Mouse (Mus musculus): ENCODE data around the gene Gm14569. TPM values are rescaled to one million over a fixed set of nuclear protein-coding genes. Genes with fewer than 3 reads are reported as not detected.

The Gm14569 gene
- not detected in 2 replicates for polyA plus RNA-seq (2011; ENCODE audit: insufficient read depth, insufficient read length, low replicate concordance, missing spikeins)

- H3K4me1 ChIP-seq (ENCODE audit: control insufficient read depth, insufficient read depth, low read length): no peaks in the 10 kb centered on the region
- no peak within 1 kb of the TSS for H3K27ac ChIP-seq (ENCODE audit: control insufficient read depth, insufficient read depth, low read depth, low read length, poor library complexity)
- WGBS: 86% methylated on average over 4 of the region's 4 CpGs
- no peak within 1 kb of the TSS for H3K4me3 ChIP-seq (replicated peaks; ENCODE audit: control insufficient read depth, low read depth, low read length)
- TF ChIP-seq CTCF (IDR thresholded peaks at IDR 0.05; ENCODE audit: control insufficient read depth, insufficient read depth, low read length): no peak
- TF ChIP-seq POLR2A (IDR thresholded peaks at IDR 0.05; ENCODE audit: borderline replicate concordance, control insufficient read depth, low read depth, low read length): no peak
These were observed at the start of gene Gm14569 for GRCm38 (mm10) chrX:36491730-36492129. Gm14569 (minus strand) TSS chrX:36491830.

- H3K4me1 ChIP-seq (ENCODE audit: control insufficient read depth, insufficient read depth, low read length): no peaks in the 10 kb centered on the region
- no peak overlapping the region for H3K27ac ChIP-seq (ENCODE audit: control insufficient read depth, insufficient read depth, low read depth, low read length, poor library complexity)
- 6% methylated on average over 4 of the region's 4 CpGs for WGBS
- TF ChIP-seq CTCF (IDR thresholded peaks at IDR 0.05; ENCODE audit: control insufficient read depth, insufficient read depth, low read length): peak; percentile 26; the same call in 1 of the 2 replicates
- TF ChIP-seq POLR2A (IDR thresholded peaks at IDR 0.05; ENCODE audit: borderline replicate concordance, control insufficient read depth, low read depth, low read length): no peak
- H3K4me3 ChIP-seq (replicated peaks; ENCODE audit: control insufficient read depth, low read depth, low read length): no peak overlapping the region
These were observed 42.9 kb upstream of the Gm14569 start for GRCm38 (mm10) chrX:36534514-36534913.

- 54% methylated on average over 4 of the region's 4 CpGs for WGBS
- Histone ChIP-seq H3K4me3 (replicated peaks; ENCODE audit: control insufficient read depth, low read depth, low read length) (no peak overlapping the region), H3K4me1 (ENCODE audit: control insufficient read depth, insufficient read depth, low read length) (no peaks in the 10 kb centered on the region), H3K27ac (ENCODE audit: control insufficient read depth, insufficient read depth, low read depth, low read length, poor library complexity) (no peak overlapping the region)
- TF ChIP-seq CTCF (IDR thresholded peaks at IDR 0.05; ENCODE audit: control insufficient read depth, insufficient read depth, low read length) (no peak), POLR2A (IDR thresholded peaks at IDR 0.05; ENCODE audit: borderline replicate concordance, control insufficient read depth, low read depth, low read length) (no peak)
These were observed 42.1 kb upstream of the Gm14569 start for GRCm38 (mm10) chrX:36533744-36534143.

GRCm38 (mm10) chrX:36530251-36530650 lies 38.6 kb upstream of the Gm14569 start:
- TF ChIP-seq CTCF (IDR thresholded peaks at IDR 0.05; ENCODE audit: control insufficient read depth, insufficient read depth, low read length): no peak
- TF ChIP-seq POLR2A (IDR thresholded peaks at IDR 0.05; ENCODE audit: borderline replicate concordance, control insufficient read depth, low read depth, low read length): no peak
- no peak overlapping the region for H3K27ac ChIP-seq (ENCODE audit: control insufficient read depth, insufficient read depth, low read depth, low read length, poor library complexity)
- H3K4me3 ChIP-seq (replicated peaks; ENCODE audit: control insufficient read depth, low read depth, low read length): no peak overlapping the region
- 60% methylated on average over 5 of the region's 5 CpGs for WGBS
- no peaks in the 10 kb centered on the region for H3K4me1 ChIP-seq (ENCODE audit: control insufficient read depth, insufficient read depth, low read length)

- TF ChIP-seq POLR2A (IDR thresholded peaks at IDR 0.05; ENCODE audit: borderline replicate concordance, control insufficient read depth, low read depth, low read length) (no peak), CTCF (IDR thresholded peaks at IDR 0.05; ENCODE audit: control insufficient read depth, insufficient read depth, low read length) (no peak)
- no peak overlapping the region for H3K27ac ChIP-seq (ENCODE audit: control insufficient read depth, insufficient read depth, low read depth, low read length, poor library complexity)
- H3K4me3 ChIP-seq (replicated peaks; ENCODE audit: control insufficient read depth, low read depth, low read length): no peak overlapping the region
- WGBS: 35% methylated on average over 5 of the region's 5 CpGs
- H3K4me1 ChIP-seq (ENCODE audit: control insufficient read depth, insufficient read depth, low read length): no peaks in the 10 kb centered on the region
These were observed 32.1 kb upstream of the Gm14569 start for GRCm38 (mm10) chrX:36523729-36524128.

- 44% methylated on average over 8 of the region's 8 CpGs for WGBS
- Histone ChIP-seq H3K4me1 (ENCODE audit: control insufficient read depth, insufficient read depth, low read length) (no peaks in the 10 kb centered on the region), H3K4me3 (replicated peaks; ENCODE audit: control insufficient read depth, low read depth, low read length) (no peak overlapping the region), H3K27ac (ENCODE audit: control insufficient read depth, insufficient read depth, low read depth, low read length, poor library complexity) (no peak overlapping the region)
- TF ChIP-seq POLR2A (IDR thresholded peaks at IDR 0.05; ENCODE audit: borderline replicate concordance, control insufficient read depth, low read depth, low read length) (no peak), CTCF (IDR thresholded peaks at IDR 0.05; ENCODE audit: control insufficient read depth, insufficient read depth, low read length) (no peak)
These were observed 22.1 kb upstream of the Gm14569 start for GRCm38 (mm10) chrX:36513726-36514125.

- Histone ChIP-seq H3K4me3 (replicated peaks; ENCODE audit: control insufficient read depth, low read depth, low read length) (no peak overlapping the region), H3K27ac (ENCODE audit: control insufficient read depth, insufficient read depth, low read depth, low read length, poor library complexity) (no peak overlapping the region), H3K4me1 (ENCODE audit: control insufficient read depth, insufficient read depth, low read length) (no peaks in the 10 kb centered on the region)
- TF ChIP-seq CTCF (IDR thresholded peaks at IDR 0.05; ENCODE audit: control insufficient read depth, insufficient read depth, low read length) (no peak), POLR2A (IDR thresholded peaks at IDR 0.05; ENCODE audit: borderline replicate concordance, control insufficient read depth, low read depth, low read length) (no peak)
- WGBS: 77% methylated on average over 9 of the region's 9 CpGs
These were observed 21.6 kb upstream of the Gm14569 start for GRCm38 (mm10) chrX:36513231-36513630.

GRCm38 (mm10) chrX:36506863-36507262 lies 15.2 kb upstream of the Gm14569 start:
- no peak overlapping the region for H3K27ac ChIP-seq (ENCODE audit: control insufficient read depth, insufficient read depth, low read depth, low read length, poor library complexity)
- TF ChIP-seq CTCF (IDR thresholded peaks at IDR 0.05; ENCODE audit: control insufficient read depth, insufficient read depth, low read length) (no peak), POLR2A (IDR thresholded peaks at IDR 0.05; ENCODE audit: borderline replicate concordance, control insufficient read depth, low read depth, low read length) (no peak)
- no peak overlapping the region for H3K4me3 ChIP-seq (replicated peaks; ENCODE audit: control insufficient read depth, low read depth, low read length)
- no peaks in the 10 kb centered on the region for H3K4me1 ChIP-seq (ENCODE audit: control insufficient read depth, insufficient read depth, low read length)
- WGBS: 39% methylated on average over 6 of the region's 6 CpGs

GRCm38 (mm10) chrX:36489506-36489905 lies 2.1 kb downstream of the Gm14569 start:
- WGBS: 35% methylated on average over 3 of the region's 3 CpGs
- H3K4me1 ChIP-seq (ENCODE audit: control insufficient read depth, insufficient read depth, low read length): no peaks in the 10 kb centered on the region
- no peak overlapping the region for H3K27ac ChIP-seq (ENCODE audit: control insufficient read depth, insufficient read depth, low read depth, low read length, poor library complexity)
- no peak overlapping the region for H3K4me3 ChIP-seq (replicated peaks; ENCODE audit: control insufficient read depth, low read depth, low read length)
- TF ChIP-seq CTCF (IDR thresholded peaks at IDR 0.05; ENCODE audit: control insufficient read depth, insufficient read depth, low read length): no peak
- no peak for TF ChIP-seq POLR2A (IDR thresholded peaks at IDR 0.05; ENCODE audit: borderline replicate concordance, control insufficient read depth, low read depth, low read length)

All from bone marrow, adult 2 months (tissue).